Mouse (Mus musculus) embryo, embryonic 10.5 days (tissue): ENCODE results near the gene Otud7b.
"Not testable (repeated sequence)": the region's sequence is repeated elsewhere in the genome, so short reads cannot be mapped to it uniquely, and the experiment has no call there.

Experiments
- DNase-seq: peaks from one replicate; pipeline ENCODE4 v3.0.0-alpha.2; 2015; ENCODE audit warnings: low spot score

The Otud7b gene

DNA sequence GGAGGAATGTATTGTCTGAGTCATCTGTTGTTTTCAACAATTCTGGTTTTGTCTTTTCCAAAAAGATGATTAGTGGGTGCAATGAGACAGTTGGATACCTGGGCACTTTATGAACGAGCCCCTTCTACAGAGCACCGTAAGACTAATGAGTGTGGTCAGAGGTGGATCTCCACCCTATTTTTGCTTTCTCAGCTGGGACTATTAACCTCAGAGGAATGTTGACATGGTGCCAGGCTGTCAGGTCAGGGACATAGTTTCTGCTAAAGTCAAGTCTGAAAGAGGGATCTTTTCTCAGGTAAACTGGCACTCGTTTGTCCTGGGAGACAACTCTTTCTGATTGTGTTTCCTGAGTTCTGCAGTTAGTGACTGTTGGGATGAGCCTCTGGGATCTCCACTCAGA, 30.7 kb downstream of the Otud7b start:
- no peak for DNase-seq

DNA sequence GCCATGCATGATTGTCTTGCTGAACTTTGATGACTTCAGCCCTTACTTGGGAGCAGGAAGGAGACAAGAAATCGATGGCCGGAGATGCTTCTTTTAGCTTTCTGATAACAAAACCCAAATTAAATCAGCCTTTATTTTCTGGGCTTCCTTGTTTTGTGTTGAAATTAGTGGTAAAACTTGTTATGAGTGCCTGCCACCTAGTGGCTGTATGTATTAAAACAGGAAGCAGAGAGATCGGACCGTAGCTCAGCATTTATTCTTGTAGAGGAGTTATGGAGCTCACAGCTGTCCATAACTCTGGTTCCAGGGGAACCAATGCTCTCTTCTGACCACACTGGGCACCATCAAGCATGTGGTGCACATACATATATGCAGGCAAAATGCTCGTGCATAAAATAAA, 43.6 kb downstream of the Otud7b start:
- peak; percentile 80 for DNase-seq

DNA sequence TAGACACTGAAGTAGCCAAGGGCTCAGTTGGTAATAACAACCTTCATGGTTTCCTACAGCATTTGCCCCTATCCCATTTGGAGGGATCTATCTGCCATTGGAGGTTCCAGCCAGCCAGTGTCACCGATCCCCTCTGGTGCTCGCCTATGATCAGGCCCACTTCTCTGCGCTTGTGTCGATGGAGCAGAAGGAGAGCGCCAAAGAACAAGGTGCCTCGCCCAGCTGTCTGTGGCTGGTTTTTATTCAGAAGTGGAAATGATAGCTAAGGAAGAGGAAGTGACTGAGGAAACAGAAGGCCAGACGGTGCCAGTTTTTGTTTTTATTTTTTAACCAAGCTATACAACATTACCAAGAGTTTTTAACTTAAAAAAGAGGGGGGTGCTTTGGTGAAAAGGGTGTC, 47.5 kb downstream of the Otud7b start:
- DNase-seq, result no peak

DNA sequence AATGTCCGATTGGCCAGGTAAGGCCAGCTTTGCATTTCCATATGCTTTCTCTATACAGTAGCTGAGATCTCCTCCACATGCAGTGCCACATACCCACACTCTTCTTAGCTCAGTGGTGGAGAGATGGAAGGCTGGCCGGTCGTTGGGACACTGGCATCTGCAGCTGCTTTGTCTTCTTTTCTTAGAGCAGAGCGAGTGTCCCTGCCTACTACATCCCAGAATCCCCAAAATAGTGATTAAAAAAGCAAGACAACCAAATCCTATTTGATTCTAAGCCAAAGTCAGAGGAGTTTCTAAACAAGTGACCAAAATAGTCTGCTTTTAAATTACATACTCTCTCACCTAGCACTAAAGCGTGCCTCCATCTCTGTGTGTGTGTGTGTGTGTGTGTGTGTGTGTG, 48.3 kb downstream of the Otud7b start:
- DNase-seq, result no peak

DNA sequence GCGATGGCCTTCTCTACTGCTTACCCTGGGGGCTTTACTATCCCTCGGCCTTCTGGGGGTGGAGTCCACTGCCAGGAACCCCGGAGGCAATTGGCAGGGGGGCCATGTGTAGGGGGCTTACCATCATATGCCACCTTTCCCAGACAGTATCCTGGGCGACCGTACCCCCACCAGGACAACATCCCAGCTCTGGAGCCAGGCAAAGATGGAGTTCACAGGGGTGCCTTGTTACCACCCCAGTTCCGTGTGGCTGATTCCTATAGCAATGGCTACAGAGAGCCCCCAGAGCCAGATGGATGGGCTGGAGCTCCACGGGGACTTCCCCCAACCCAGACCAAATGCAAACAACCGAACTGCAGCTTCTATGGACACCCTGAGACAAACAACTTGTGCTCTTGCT, 51.2 kb downstream of the Otud7b start:
- no peak for DNase-seq

- no peak for DNase-seq
These were observed 55.5 kb downstream of the Otud7b start for GRCm38 (mm10) chr3:96159820-96160219.

DNA sequence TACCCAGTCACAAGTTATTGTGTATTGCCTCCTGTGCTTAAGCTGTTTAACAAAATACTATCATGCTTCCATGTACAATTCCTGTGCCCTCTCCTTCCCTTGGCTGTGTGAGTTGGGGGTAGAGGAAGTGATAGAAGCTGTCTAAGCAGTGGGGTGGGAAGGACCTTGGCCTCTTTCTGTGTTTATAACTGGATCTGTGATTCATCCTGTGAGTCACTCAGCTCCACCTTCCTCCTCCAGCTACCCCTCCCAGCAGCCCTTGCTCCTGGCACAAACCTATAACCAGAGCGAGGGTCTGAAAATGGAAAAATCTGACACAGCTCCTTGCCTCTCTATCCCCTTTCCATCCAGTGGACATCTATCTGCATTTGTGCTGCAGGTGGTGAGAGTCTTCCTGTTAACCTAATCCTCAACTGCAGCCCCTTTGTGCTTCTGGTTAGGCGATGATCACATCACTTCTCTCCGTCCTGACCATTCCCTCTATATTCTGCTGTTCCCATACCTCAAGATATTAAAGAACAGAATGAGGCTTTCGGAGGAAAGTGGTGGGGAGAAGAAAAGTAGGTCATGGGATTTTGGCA, 56.0 kb downstream of the Otud7b start:
- DNase-seq, result peak; percentile 17

DNA sequence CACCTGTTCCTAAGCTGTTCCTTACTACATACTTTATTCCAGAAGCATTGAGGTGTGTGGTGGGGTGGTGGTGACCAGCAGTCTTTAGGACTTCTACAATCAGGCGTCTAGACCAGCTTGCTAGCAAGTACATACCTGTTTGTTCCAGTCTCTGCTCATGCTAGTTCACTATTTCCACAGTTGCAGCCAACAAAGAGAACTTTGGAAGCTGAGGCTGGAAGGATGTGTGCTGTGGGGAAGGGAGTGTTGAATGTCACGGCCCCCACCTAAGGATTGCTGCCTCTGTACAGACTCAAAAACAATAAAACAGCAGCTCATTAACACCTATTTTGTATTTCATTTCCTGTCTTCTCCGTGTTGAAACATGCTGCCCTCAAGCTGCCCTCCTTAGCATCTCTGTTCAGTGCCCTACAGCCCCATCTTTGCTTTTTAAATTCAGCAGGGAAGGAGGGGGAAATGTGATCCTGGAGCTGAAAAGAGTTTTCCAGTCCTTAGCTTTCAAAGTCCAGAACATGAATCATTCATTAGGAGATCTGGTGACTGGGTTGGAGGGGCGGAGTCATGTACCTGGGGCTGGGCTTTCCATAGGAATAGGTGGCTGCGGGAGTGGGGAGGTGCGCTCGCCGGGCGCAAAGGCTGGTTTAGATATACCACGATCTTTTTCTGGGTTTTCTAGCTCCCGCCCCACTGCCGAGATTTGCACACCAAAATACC, 56.6 kb downstream of the Otud7b start:
- DNase-seq, result peak; percentile 80

GRCm38 (mm10) chr3:96161869-96162840, 57.8 kb downstream of the Otud7b start, which contains the start of gene Mtmr11:
Gene Mtmr11 (plus strand): TSS chr3:96162004.
- DNase-seq, result peak; percentile 50

GRCm38 (mm10) chr3:96163040-96163439, 58.7 kb downstream of the Otud7b start:
- no peak for DNase-seq

- DNase-seq, result no peak
These were observed 64.3 kb downstream of the Otud7b start for GRCm38 (mm10) chr3:96168466-96169158.

DNA sequence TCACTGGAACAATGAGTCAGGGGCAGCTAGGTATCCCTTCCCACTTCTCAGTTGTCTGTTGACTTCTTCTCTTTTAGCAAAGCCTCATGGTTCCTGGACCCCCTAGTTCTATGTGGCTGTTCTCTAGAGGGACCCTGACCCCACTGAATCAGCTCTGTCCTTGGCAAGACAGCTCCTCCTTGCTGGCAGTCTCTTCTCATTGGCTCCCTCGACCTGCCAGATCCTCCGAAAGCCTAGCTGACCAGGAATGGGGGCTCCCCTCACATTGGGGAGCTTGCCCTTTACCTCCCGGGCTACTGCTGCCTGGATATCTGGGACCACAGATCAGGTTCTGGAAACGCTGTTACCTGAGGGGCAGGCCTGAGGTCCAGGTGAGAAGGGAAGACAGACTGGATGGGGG, 65.9 kb downstream of the Otud7b start:
- no peak for DNase-seq

- peak; percentile 12 for DNase-seq
These were observed 66.7 kb downstream of the Otud7b start for GRCm38 (mm10) chr3:96170976-96171545.

DNA sequence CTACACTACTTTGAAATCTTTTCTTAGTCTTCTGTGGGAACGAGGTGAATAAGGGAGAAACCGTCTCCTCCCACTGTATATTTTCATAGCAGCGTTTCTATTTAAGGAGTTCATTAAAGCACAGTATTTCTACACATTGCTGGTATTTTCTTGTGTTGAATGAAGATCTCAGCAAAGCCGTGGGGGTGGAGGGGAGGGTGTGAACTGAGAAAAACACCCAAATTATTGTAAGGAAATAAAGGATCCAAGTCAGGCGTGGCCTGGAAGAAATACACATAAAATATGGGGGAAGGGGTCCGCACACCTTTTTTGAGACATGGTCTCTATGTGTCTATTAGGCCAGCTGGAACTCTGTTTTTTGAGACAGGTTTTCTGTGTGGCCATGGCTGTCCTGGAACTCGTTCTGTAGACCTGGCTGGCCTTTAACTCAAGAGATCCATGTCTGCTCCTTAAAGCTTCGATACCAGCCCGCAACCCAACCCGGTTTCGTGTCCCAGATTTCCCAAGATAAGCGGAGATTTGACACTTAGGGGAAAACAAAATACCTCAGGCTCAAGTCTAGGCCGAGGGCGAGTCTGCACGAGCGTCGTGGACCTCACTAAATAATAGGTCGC, 67.4 kb downstream of the Otud7b start:
- peak; percentile 8 for DNase-seq

DNA sequence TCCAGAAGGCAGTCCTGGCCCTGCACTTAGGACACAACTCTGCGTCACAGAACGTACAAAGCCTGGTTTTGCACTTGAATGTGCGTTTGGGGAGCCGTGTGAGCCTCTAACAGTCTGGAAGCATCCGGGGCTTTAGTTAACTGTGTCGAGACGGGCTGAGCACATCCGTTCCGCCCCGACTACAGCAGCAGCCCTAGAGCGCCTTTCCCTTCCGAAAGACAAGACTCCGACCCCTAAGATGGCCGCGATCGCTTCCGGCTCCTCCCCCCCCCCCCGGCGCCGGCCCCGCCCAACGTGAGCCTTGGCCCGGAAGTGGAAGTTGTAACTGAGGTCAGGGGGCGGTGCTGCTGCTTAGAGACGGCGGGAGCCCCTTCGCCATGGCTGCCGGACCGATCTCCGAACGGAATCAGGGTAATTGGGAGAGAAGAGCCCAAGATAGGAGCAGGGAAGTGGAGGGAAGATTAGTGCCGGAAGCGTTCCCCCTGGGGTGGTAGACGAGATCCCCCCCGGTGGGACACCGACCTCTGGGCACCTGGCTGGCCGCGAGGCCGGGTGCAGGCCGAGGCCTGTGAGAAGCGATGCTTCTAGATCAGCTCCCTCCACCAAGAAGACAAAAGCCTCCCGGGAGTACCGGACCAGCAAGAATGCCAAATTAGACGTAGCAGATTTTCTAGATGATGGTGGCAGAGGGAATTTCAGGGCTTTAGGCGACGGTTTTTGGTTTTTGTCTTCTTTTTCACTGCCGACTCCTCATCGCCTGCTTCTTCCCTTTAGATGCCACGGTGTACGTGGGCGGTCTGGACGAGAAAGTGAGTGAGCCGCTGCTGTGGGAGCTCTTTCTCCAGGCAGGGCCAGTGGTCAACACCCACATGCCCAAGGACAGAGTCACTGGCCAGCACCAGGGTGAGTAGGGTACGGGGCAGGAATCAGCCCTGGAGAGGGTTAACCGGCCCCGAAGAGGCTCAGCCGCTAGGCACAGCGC, 68.2 kb downstream of the Otud7b start, which contains the start of gene Sf3b4:
Gene Sf3b4 (plus strand): TSS at position 136 of the 982 bp plus-strand sequence.
- peak; percentile 96 for DNase-seq

- DNase-seq, result no peak
These were observed 68.9 kb downstream of the Otud7b start for GRCm38 (mm10) chr3:96173185-96173584.

GRCm38 (mm10) chr3:96174042-96174441, 69.7 kb downstream of the Otud7b start:
- DNase-seq, result not testable (repeated sequence)

- DNase-seq, result no peak
These were observed 70.9 kb downstream of the Otud7b start for GRCm38 (mm10) chr3:96175251-96175650.

DNA sequence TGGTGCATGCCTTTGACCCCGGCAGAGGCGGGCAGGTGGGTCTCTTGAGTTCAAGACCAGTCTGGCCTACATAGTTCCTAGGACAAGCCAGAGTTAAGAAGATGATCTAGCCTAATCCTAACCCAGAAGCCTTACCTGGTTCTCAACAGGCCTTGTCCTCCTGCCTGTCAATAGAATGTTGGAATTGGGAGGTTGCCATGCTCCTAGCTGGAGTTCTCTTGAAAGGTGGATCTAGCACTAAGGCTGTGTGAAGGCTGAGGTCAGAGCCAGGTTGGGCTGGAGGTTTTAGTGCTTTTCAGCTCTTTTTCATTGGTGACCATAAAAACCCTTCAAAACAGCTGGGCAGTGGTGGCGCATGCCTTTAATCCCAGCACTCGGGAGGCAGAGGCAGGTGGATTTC, 74.1 kb downstream of the Otud7b start:
- no peak for DNase-seq

DNA sequence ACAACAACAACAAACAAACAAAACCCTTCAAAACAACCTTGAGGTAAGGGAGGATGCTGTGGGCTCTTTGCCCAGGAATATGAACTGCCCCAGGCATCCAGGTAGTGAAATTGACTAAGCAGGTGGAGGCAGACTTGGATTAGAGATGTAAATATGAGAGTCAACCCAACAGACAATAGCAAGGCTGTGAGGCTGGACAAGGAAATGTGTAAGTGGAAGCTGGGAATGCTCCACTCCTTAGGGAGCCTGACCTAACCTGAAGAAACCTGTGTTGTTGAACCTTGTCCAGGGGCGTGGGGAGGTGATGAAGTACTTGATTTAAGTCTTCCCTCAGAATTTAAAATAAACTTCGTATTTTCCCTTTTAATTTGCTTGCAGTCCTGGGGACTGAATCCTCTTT, 74.6 kb downstream of the Otud7b start:
- DNase-seq, result no peak
